Mouse (Mus musculus) lung, postnatal 0 days (tissue): ENCODE measurements around the gene Atp6v1b1.

Source experiments
- CTCF ChIP-seq: IDR thresholded peaks from 2 replicates; pipeline ENCODE4 v1.5.1; 2016; ENCODE audit warnings: antibody characterized with exemption, mild to moderate bottlenecking
- EP300 ChIP-seq: IDR thresholded peaks from 2 replicates; pipeline ENCODE4 v1.6.1; 2016; ENCODE audit warnings: antibody characterized with exemption, mild to moderate bottlenecking, control low read depth

DNA sequence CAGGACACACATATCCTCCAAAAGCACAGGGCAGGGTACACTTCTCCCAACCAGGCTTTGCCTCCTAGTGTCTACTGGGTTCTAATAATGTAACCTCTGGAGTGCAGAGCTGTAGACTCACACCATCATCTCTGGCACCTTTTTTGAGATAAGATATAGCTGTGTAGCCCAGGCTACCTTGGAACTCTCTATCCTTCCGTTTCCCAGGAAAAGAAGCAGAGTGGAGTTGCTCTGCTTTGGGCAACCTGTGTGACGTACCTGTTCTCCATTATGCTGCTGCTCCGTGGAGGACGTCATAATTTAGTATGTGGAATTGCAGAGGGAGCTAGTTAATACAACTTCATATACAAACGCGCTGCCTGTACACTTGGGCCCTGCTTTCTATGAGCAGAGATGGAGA is 19.6 kb downstream of the Atp6v1b1 start, which contains the start of gene Ankrd53:
- TF ChIP-seq CTCF: no peak
- no peak for TF ChIP-seq EP300
